Mouse (Mus musculus) E14TG2a.4 (cell line): ENCODE results near the gene Csta1.

Experiments
- CTCF ChIP-seq: conservative IDR thresholded peaks from 2 replicates; pipeline ENCODE4 v1.5.1; 2014; ENCODE audit warnings: low read length
- NANOG ChIP-seq: IDR thresholded peaks from 2 replicates; pipeline ENCODE4 v1.6.1; 2014; ENCODE audit warnings: borderline replicate concordance, low read length, mixed read lengths

DNA sequence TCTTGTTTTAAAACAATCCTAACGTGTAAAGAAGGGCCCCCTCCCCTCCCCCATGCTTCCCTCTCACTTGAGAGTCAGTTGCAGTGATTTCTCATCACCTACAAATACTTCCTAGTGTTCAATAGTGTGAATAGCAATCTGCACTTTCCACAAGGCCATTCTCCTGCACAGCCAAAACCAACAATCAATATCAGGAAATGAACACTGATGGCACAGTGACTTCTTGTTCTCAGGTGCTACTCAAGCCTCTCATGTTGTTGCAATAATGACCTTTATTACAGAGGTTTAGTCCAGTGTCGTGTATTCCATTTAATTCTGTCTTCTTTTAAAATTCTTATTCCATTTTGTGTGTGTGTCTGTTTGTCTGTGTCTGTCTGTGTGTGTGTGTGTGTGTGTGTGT, 7.2 kb upstream of the Csta1 start:
- TF ChIP-seq CTCF = no peak
- no peak for TF ChIP-seq NANOG
